Mouse (Mus musculus) testis, adult 2 months (tissue): Measurements from ENCODE around the gene Tmem184b. TPM values are rescaled to one million over a fixed set of nuclear protein-coding genes. Genes with fewer than 3 reads are reported as not detected.

Experiments used
- H3K27ac ChIP-seq: fragments of 200-500 bp; 2 replicates; pipeline ENCODE4 v1.5.1; 2012; ENCODE audit warnings: low read depth, low read length; ENCODE audit not compliant: control insufficient read depth, insufficient read depth
- H3K27me3 ChIP-seq: fragments of 200-500 bp; 2 replicates; pipeline ENCODE4 v1.6.1; 2012; ENCODE audit warnings: mild to moderate bottlenecking, low read length, moderate library complexity; ENCODE audit not compliant: control insufficient read depth, insufficient read depth
- H3K36me3 ChIP-seq: fragments of 200-500 bp; 2 replicates; pipeline ENCODE4 v1.6.1; 2012; ENCODE audit warnings: mild to moderate bottlenecking, low read length; ENCODE audit not compliant: control insufficient read depth, insufficient read depth
- H3K4me1 ChIP-seq: fragments of 200-500 bp; 2 replicates; pipeline ENCODE4 v1.6.1; 2012; ENCODE audit warnings: low read length; ENCODE audit not compliant: control insufficient read depth, insufficient read depth
- H3K4me3 ChIP-seq: fragments of 200-500 bp; 2 replicates; pipeline ENCODE4 v1.5.1; 2012; ENCODE audit warnings: low read depth, mild to moderate bottlenecking, low read length, moderate library complexity, mixed read lengths; ENCODE audit not compliant: control insufficient read depth
- CTCF ChIP-seq: fragments of 200-500 bp; IDR thresholded peaks from 2 replicates; pipeline ENCODE4 v1.5.1; 2012; ENCODE audit warnings: low read depth, mild to moderate bottlenecking, inconsistent platforms, low read length, moderate library complexity; ENCODE audit not compliant: control insufficient read depth, insufficient read depth, insufficient replicate concordance
- POLR2A ChIP-seq: fragments of 200-500 bp; IDR thresholded peaks from 2 replicates; pipeline ENCODE4 v1.6.1; 2012; ENCODE audit warnings: low read depth, mild to moderate bottlenecking, inconsistent platforms, low read length, moderate library complexity; ENCODE audit not compliant: control insufficient read depth
- polyA plus RNA-seq: library from polyadenylated mRNA; depleted of rRNA; stranded (reverse); fragments of >200 nt; gene quantifications from 2 replicates; pipeline ENCODE4 v1.2.3, GENCODE M21; 2012; rRNA removed

Tmem184b gene
- 9.7 and 11.8 TPM in 2 replicates for polyA plus RNA-seq

DNA sequence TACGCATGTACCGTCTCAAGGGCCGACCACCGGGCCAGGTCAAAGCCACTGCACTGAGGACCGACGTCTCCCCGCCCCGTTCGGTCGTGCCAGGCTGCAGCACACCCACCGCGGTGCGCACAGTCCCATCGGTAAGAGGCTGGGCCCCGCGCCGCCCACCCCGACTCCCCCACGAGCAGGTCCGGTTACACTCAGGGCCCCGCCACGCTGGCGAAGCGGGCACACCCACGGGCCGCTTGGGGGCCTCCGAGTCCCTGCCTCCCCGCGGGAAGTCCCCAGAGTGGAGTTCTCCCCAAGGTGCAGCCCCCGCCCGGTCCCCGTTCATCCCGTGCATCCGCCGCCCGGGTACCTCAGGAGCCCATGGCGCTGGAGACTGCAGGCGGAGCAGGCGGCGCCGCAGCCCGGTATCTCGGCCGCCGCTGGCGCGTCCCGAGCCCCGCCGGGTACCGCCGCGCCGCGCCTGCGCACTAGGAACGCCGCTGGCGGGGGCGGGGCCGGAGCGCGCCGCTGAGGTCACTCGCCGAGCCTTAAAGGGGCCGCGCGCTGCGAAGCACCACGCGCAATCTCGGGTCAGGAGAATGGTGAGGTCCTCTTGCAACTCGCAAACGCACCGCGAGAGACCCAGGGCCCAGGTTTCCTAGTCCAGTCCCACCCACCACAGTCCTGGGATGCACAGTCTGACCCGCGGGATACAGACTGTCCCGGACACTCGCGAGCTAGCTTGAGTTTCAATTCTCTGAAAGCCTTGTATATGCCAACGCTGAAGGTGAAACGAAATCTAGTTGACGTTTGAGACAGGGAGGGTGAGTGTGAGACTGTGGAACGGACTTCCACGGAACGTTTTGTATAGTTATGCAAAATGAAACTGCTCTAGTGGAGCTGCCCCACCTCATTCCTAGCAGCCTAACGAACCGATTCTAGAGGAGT is at the start of gene Tmem184b:
Tmem184b (minus strand) TSS at position 734 of the 927 bp plus-strand sequence.
- Histone ChIP-seq H3K27me3 (no peaks in the 10 kb centered on the region), H3K27ac (peak within 1 kb of the TSS; percentile 34), H3K36me3 (no peaks in the 10 kb centered on the region), H3K4me1 (peaks cover 14% of the 10 kb centered on the region), H3K4me3 (peak within 1 kb of the TSS; percentile 87)
- TF ChIP-seq CTCF (no peak), POLR2A (peak; percentile 62; the same call in 1 of the 2 replicates)

DNA sequence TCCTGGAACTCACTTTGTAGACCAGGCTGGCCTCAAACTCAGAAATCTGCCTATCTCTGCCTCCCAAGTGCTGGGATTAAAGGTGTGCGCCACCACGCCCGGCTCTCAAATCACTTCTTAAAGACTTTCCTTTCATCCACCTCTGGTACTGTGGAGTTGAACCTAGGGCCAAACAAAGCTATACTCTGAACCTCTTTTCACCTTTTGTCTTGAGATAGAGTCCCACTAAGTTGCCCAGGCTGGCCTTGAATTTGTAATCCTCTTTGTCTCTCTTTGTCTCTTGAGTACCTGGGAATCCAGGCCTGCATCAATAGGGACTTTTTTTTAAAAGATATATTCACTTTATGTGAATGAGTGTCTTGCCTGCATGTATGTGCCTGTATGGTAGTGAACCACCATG is 44.7 kb upstream of the Tmem184b start:
- no peak for TF ChIP-seq CTCF
- no peak for TF ChIP-seq POLR2A
- no peaks in the 10 kb centered on the region for H3K27me3 ChIP-seq
- no peaks in the 10 kb centered on the region; the same call in 1 of the 2 replicates for H3K4me1 ChIP-seq
- no peak overlapping the region for H3K4me3 ChIP-seq
- no peak overlapping the region for H3K27ac ChIP-seq
- no peaks in the 10 kb centered on the region for H3K36me3 ChIP-seq

DNA sequence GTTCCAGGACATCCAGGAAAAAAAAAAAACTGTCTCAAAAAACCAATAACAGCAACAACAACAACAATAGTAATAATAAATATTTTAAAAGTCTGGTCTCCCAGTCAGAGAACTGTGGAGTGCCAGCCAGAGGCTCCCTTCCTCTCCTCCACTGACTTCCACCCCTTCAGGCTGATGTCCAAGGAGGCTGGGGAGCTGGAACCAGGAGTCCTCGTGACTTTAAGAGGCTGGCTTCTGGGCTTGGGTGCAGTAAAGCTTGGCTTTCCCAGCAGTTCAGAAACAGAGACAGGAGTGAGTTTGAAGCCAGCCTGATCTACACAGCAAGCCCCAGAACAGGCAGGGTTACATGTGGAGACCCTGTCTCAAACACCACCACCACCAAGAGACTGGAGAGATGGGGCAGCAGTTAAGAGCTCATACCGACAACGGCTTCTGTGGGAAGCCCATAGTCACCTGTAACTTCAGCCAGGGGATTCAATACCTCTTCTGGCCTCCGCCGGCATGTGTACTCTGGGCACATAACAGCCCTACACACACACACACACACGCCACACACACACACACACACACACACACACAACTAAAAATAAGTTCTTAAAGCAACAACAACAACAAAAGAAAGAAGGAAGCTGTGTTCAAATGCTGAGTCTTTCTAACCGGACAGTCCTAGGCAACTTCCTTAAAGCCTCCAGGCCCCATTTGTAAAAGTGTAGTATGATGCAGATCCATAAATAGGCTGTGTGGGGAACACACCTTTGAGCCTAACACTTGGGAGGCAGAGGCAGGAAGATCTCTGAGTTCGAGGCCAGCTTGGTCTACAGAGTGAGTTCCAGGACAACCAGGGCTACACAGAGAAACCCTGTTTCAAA is 42.7 kb upstream of the Tmem184b start:
- H3K4me1 ChIP-seq: peaks cover 8% of the 10 kb centered on the region
- H3K36me3 ChIP-seq: no peaks in the 10 kb centered on the region
- no peaks in the 10 kb centered on the region for H3K27me3 ChIP-seq
- no peak overlapping the region for H3K4me3 ChIP-seq
- H3K27ac ChIP-seq: no peak overlapping the region
- TF ChIP-seq CTCF (no peak), POLR2A (no peak)

DNA sequence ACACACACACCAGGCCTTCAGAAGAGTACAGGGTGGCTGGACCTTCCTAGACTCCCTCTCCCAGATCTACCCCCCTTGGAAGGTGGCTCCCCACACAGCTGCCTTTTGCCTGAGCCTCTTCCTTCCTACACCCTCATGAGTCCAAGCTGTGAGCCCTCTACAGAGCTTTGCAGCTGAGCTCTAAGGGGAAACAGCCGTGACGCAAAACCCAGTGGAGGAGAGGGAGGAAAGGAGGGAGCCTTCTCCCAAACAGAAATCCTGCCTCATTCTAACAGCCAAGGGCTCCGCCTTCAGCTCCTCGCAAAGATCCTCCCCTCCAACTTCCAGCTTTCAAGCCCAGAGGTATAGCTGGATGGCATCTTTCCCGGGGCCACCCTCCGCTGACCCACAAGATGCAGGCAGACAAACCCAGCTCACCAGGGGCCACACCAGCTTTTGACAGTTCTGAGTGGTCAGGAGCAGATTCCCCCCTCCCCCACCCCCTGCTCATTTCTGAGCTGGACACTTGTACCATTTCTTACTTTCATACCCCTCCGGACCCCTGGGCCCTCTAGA is 40.6 kb upstream of the Tmem184b start:
- no peak for TF ChIP-seq CTCF
- no peak for TF ChIP-seq POLR2A

DNA sequence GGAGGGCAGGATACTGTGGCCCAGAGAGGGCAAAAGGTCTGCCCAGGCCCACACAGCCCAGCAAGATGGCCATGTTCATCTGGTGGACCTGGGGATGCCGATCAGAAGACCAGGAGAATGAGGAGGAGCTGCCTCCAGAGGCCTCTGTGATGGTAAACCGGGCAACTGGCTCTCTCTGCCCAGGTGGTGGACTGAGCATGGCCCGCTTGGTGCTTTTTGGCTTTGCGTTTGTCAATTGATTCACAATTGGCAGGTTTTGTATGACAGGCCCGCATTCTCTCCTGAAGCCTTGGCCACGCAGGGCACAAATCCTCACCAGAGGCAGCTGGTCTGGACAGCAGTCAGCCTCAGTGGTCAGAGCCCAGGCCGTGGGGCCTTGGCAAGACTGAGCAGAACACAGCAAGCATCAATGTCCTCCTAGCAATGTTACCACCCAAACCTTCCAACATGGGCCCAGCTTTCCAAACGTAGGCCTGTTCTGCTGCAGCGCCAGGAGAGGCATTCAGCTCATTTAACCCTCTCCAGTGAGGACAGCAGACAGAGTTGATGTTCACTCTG is 39.7 kb upstream of the Tmem184b start:
- Histone ChIP-seq H3K4me3 (no peak overlapping the region), H3K4me1 (peaks cover 8% of the 10 kb centered on the region), H3K27me3 (no peaks in the 10 kb centered on the region), H3K36me3 (no peaks in the 10 kb centered on the region), H3K27ac (no peak overlapping the region)
- TF ChIP-seq CTCF: no peak
- TF ChIP-seq POLR2A: no peak

More for the DNA sequence above, 40.6 kb upstream of the Tmem184b start:
- Histone ChIP-seq H3K36me3 (no peaks in the 10 kb centered on the region), H3K27me3 (no peaks in the 10 kb centered on the region), H3K4me3 (no peak overlapping the region), H3K4me1 (peaks cover 8% of the 10 kb centered on the region), H3K27ac (no peak overlapping the region)

DNA sequence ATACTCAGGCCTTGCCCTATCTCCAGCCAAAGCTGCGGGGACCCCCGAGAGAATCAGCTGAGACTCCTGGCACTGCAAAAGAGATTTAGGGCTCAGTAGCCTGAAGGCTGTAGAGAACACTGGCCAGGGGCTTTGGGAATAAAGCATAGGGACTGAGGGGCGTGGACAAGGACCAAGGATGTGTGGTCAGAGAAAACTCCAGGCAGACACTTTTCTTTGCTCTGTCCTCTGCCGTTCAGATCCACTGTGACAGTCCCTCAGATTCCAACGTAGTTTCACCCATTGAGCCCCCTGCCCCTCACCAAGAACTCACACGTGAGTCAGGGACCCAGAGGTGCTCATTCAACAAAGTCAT is 38.9 kb upstream of the Tmem184b start:
- Histone ChIP-seq H3K27me3 (no peaks in the 10 kb centered on the region), H3K36me3 (no peaks in the 10 kb centered on the region), H3K27ac (0 out of 2 replicates have a peak overlapping the region, but pooled peaks have one; percentile 10), H3K4me1 (peaks cover 8% of the 10 kb centered on the region), H3K4me3 (peak overlapping the region; percentile 41)
- no peak for TF ChIP-seq CTCF
- no peak for TF ChIP-seq POLR2A
